Comparison of ENCODE assay signal across 8 mouse cellular contexts in the genomic region with DNA sequence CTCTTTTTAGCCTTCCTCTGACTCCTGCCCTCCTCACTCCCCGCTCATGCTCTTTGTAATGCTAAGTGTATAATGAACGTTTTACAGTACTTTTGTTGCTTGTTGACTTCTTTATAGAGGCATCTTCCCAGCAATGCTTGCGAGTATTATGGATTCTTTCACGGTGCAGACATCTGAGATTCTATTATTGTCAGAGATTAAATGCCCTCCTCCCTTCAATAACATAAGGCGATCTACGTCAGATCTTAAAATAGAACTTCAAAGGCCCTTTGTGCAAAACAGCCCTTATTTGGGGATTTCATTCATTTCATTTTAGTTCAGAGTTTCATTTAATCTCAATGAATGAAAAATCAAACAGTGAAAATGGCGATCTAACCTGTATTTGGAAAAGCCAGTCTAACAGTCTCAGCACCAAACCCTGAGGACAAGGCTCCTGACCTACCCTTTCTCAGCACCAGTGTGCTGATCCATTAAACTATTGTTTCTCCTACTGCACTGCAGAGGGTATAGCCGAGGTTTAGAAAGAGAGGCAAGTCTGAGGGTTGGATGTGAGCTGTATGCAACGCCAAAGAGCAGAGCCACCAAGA.
DNase-seq lines count a peak whose midpoint lies in the region; ATAC-seq and TF ChIP-seq lines count a peak whose summit lies in the region.

No protein-coding gene starts in this region.

- H3K9me3 ChIP-seq in limb, embryonic 12.5 days: no peaks in the 10 kb centered on the region
- H3K9me3 ChIP-seq in neural tube, embryonic 14.5 days (ENCODE audit: control insufficient read depth, low read length): no peaks in the 10 kb centered on the region

- peak overlapping the region; percentile 71 for H3K4me3 ChIP-seq in testis, adult 2 months (ENCODE audit: control insufficient read depth, low read depth, low read length)
- peak overlapping the region; percentile 48 for H3K4me3 ChIP-seq in limb, embryonic 12.5 days (replicated peaks)
- H3K4me3 ChIP-seq in neural tube, embryonic 14.5 days (ENCODE audit: low read depth, low read length): peak overlapping the region; percentile 46

- no peaks in the 10 kb centered on the region; the same call in 1 of the 2 replicates for H3K4me1 ChIP-seq in testis, adult 2 months (ENCODE audit: control insufficient read depth, insufficient read depth, low read length)
- peaks cover 6% of the 10 kb centered on the region; the same call in 1 of the 2 replicates for H3K4me1 ChIP-seq in limb, embryonic 12.5 days (replicated peaks)
- H3K4me1 ChIP-seq in neural tube, embryonic 14.5 days (ENCODE audit: control insufficient read depth, insufficient read depth, low read length): 0 out of 2 replicates have a peak, but pooled peaks cover 3% of the 10 kb centered on the region

- H3K9ac ChIP-seq in limb, embryonic 12.5 days (replicated peaks): peak overlapping the region; percentile 52
- peak overlapping the region; percentile 37 for H3K9ac ChIP-seq in neural tube, embryonic 14.5 days (replicated peaks; ENCODE audit: low read depth, low read length)

- ATAC-seq in frontal cortex, adult (ENCODE audit: low TSS enrichment): peak; percentile 58
- ATAC-seq in limb, embryonic 12.5 days (ENCODE audit: insufficient number of reproducible peaks, insufficient read depth, low FRiP score, low TSS enrichment, low read depth): peak; percentile 3
- peak; percentile 22 for ATAC-seq in neural tube, embryonic 14.5 days (ENCODE audit: low read depth)

- 2% methylated on average over 9 of the region's 9 CpGs for WGBS in limb, embryonic 12.5 days
- WGBS in neural tube, embryonic 14.5 days: under 1% methylated on average over 9 of the region's 9 CpGs

- no peaks in the 10 kb centered on the region for H3K36me3 ChIP-seq in testis, adult 2 months (ENCODE audit: control insufficient read depth, insufficient read depth, low read length)
- H3K36me3 ChIP-seq in limb, embryonic 12.5 days: no peaks in the 10 kb centered on the region
- H3K36me3 ChIP-seq in neural tube, embryonic 14.5 days (ENCODE audit: control insufficient read depth, insufficient read depth, low read length): no peaks in the 10 kb centered on the region

- peak overlapping the region; percentile 55 for H3K4me2 ChIP-seq in limb, embryonic 12.5 days
- peak overlapping the region; percentile 52 for H3K4me2 ChIP-seq in neural tube, embryonic 14.5 days (ENCODE audit: low read depth, low read length)

- no peak for DNase-seq in frontal cortex, postnatal 14 days (ENCODE audit: low spot score in 2 of 2)
- no peak for DNase-seq in testis, postnatal 10 days (ENCODE audit: low spot score)
- no peak for DNase-seq in spleen, postnatal 10 days (ENCODE audit: low spot score in 2 of 2)
- DNase-seq in gastrocnemius, postnatal 10 days: no peak

- no peak for TF ChIP-seq CTCF in testis, adult 2 months (IDR thresholded peaks at IDR 0.05; ENCODE audit: control insufficient read depth, insufficient read depth, insufficient replicate concordance, low read depth, low read length)

- H3K27ac ChIP-seq in testis, adult 2 months (ENCODE audit: control insufficient read depth, insufficient read depth, low read depth, low read length): no peak overlapping the region; the same call in 1 of the 2 replicates
- H3K27ac ChIP-seq in limb, embryonic 12.5 days: peak overlapping the region; percentile 91
- peak overlapping the region; percentile 96 for H3K27ac ChIP-seq in neural tube, embryonic 14.5 days (ENCODE audit: low read depth, low read length)

- no peaks in the 10 kb centered on the region for H3K27me3 ChIP-seq in testis, adult 2 months (ENCODE audit: control insufficient read depth, insufficient read depth, low read length)
- no peaks in the 10 kb centered on the region for H3K27me3 ChIP-seq in limb, embryonic 12.5 days
- no peaks in the 10 kb centered on the region for H3K27me3 ChIP-seq in neural tube, embryonic 14.5 days (ENCODE audit: control insufficient read depth, insufficient read depth, low read length)

- no peak for TF ChIP-seq POLR2A in testis, adult 2 months (IDR thresholded peaks at IDR 0.05; ENCODE audit: control insufficient read depth, low read depth, low read length)

Comparison
In these comparisons a context has a peak if more than half of its experiments do, and no peak if none do; other contexts are left out.
1. ATAC-seq: peak in every context shown above with its lines; median percentile 58 in frontal cortex, adult; 22 in neural tube, embryonic 14.5 days; 3 in limb, embryonic 12.5 days.